Mouse (Mus musculus): Measurements from ENCODE around the gene 6030468B19Rik. TPM values are rescaled to one million over a fixed set of nuclear protein-coding genes. Genes with fewer than 3 reads are reported as not detected.
A peak's percentile ranks its signal among the peaks of the same experiment; 100 is the strongest.

The 6030468B19Rik gene
- polyA plus RNA-seq, 1 experiment = 7.6 TPM

- no peaks in the 10 kb centered on the region for H3K36me3 ChIP-seq (ENCODE audit: control insufficient read depth, insufficient read depth, low read length)
- TF ChIP-seq CTCF (IDR thresholded peaks at IDR 0.05; ENCODE audit: extremely low read depth, insufficient read depth, insufficient read length, insufficient replicate concordance) (no peak), POLR2A (IDR thresholded peaks at IDR 0.05; ENCODE audit: low read depth, low read length) (no peak)
- 61% methylated on average over 5 of the region's 5 CpGs for WGBS
- no peak overlapping the region for H3K4me3 ChIP-seq (ENCODE audit: extremely low read depth, insufficient read depth, insufficient read length)
- H3K4me1 ChIP-seq (ENCODE audit: control insufficient read depth, insufficient read depth, insufficient read length) = peaks cover 8% of the 10 kb centered on the region; the same call in 1 of the 2 replicates
- peak overlapping the region; percentile 11; the same call in 1 of the 2 replicates for H3K27ac ChIP-seq (ENCODE audit: insufficient read depth, low read length)
- DNase-seq (ENCODE audit: low read depth in 1 of 2, low spot score in 2 of 2) = no peak
- no peaks in the 10 kb centered on the region for H3K27me3 ChIP-seq (ENCODE audit: control insufficient read depth, insufficient read depth, low read length)
These were observed 49.2 kb downstream of the 6030468B19Rik start for GRCm38 (mm10) chr11:117846640-117847039.

- H3K27me3 ChIP-seq (ENCODE audit: control insufficient read depth, insufficient read depth, low read length) = no peaks in the 10 kb centered on the region
- H3K4me1 ChIP-seq (ENCODE audit: control insufficient read depth, insufficient read depth, insufficient read length) = peaks cover 8% of the 10 kb centered on the region; the same call in 1 of the 2 replicates
- no peak for TF ChIP-seq CTCF (IDR thresholded peaks at IDR 0.05; ENCODE audit: extremely low read depth, insufficient read depth, insufficient read length, insufficient replicate concordance)
- H3K36me3 ChIP-seq (ENCODE audit: control insufficient read depth, insufficient read depth, low read length) = peaks cover under 1% of the 10 kb centered on the region; the same call in 1 of the 2 replicates
- H3K4me3 ChIP-seq (ENCODE audit: extremely low read depth, insufficient read depth, insufficient read length) = peak overlapping the region; percentile 95
- no peak for DNase-seq (ENCODE audit: low read depth in 1 of 2, low spot score in 2 of 2)
- 73% methylated on average over 7 of the region's 7 CpGs for WGBS
- H3K27ac ChIP-seq (ENCODE audit: insufficient read depth, low read length) = peak overlapping the region; percentile 97
These were observed 50.2 kb downstream of the 6030468B19Rik start for GRCm38 (mm10) chr11:117847593-117848215.

- 4% methylated on average over 19 of the region's 19 CpGs for WGBS
- H3K36me3 ChIP-seq (ENCODE audit: control insufficient read depth, insufficient read depth, low read length) = peaks cover 1% of the 10 kb centered on the region; the same call in 1 of the 2 replicates
- no peaks in the 10 kb centered on the region for H3K27me3 ChIP-seq (ENCODE audit: control insufficient read depth, insufficient read depth, low read length)
- H3K4me3 ChIP-seq (ENCODE audit: extremely low read depth, insufficient read depth, insufficient read length) = peak overlapping the region; percentile 95
- DNase-seq (ENCODE audit: low read depth in 1 of 2, low spot score in 2 of 2) = peak in 1 of 2 experiments; percentile 63
- peaks cover 8% of the 10 kb centered on the region; the same call in 1 of the 2 replicates for H3K4me1 ChIP-seq (ENCODE audit: control insufficient read depth, insufficient read depth, insufficient read length)
- TF ChIP-seq CTCF (IDR thresholded peaks at IDR 0.05; ENCODE audit: extremely low read depth, insufficient read depth, insufficient read length, insufficient replicate concordance) = no peak
- no peak; the same call in 1 of the 2 replicates for TF ChIP-seq POLR2A (IDR thresholded peaks at IDR 0.05; ENCODE audit: low read depth, low read length)
- peak overlapping the region; percentile 97 for H3K27ac ChIP-seq (ENCODE audit: insufficient read depth, low read length)
These were observed 51.0 kb downstream of the 6030468B19Rik start for GRCm38 (mm10) chr11:117848271-117848984.

- Histone ChIP-seq H3K27me3 (ENCODE audit: control insufficient read depth, insufficient read depth, low read length) (no peaks in the 10 kb centered on the region), H3K4me3 (ENCODE audit: extremely low read depth, insufficient read depth, insufficient read length) (peak within 1 kb of the TSS; percentile 95), H3K4me1 (ENCODE audit: control insufficient read depth, insufficient read depth, insufficient read length) (peaks cover 8% of the 10 kb centered on the region; the same call in 1 of the 2 replicates), H3K27ac (ENCODE audit: insufficient read depth, low read length) (peak within 1 kb of the TSS; percentile 97), H3K36me3 (ENCODE audit: control insufficient read depth, insufficient read depth, low read length) (peaks cover 1% of the 10 kb centered on the region; the same call in 1 of the 2 replicates)
- peak; percentile 94 for TF ChIP-seq POLR2A (IDR thresholded peaks at IDR 0.05; ENCODE audit: low read depth, low read length)
- TF ChIP-seq CTCF (IDR thresholded peaks at IDR 0.05; ENCODE audit: extremely low read depth, insufficient read depth, insufficient read length, insufficient replicate concordance) = no peak
- DNase-seq (ENCODE audit: low read depth in 1 of 2, low spot score in 2 of 2) = peak; percentile 91 to 97
- WGBS = under 1% methylated on average over 51 of the region's 51 CpGs
These were observed 51.7 kb downstream of the 6030468B19Rik start, which contains the start of gene Birc5 for GRCm38 (mm10) chr11:117848985-117849671. Gene Birc5 (plus strand): TSS chr11:117849251.

- no peak overlapping the region for H3K27ac ChIP-seq (ENCODE audit: insufficient read depth, low read length)
- peaks cover 1% of the 10 kb centered on the region; the same call in 1 of the 2 replicates for H3K36me3 ChIP-seq (ENCODE audit: control insufficient read depth, insufficient read depth, low read length)
- WGBS = 91% methylated on average over 3 of the region's 3 CpGs
These were observed 55.4 kb downstream of the 6030468B19Rik start for GRCm38 (mm10) chr11:117852875-117853274.

GRCm38 (mm10) chr11:117854241-117854640 lies 56.8 kb downstream of the 6030468B19Rik start:
- 94% methylated on average over 9 of the region's 9 CpGs for WGBS

More at GRCm38 (mm10) chr11:117852875-117853274, 55.4 kb downstream of the 6030468B19Rik start:
- TF ChIP-seq POLR2A (IDR thresholded peaks at IDR 0.05; ENCODE audit: low read depth, low read length) = no peak
- Histone ChIP-seq H3K4me3 (ENCODE audit: extremely low read depth, insufficient read depth, insufficient read length) (no peak overlapping the region), H3K4me1 (ENCODE audit: control insufficient read depth, insufficient read depth, insufficient read length) (peaks cover 4% of the 10 kb centered on the region; the same call in 1 of the 2 replicates), H3K27me3 (ENCODE audit: control insufficient read depth, insufficient read depth, low read length) (no peaks in the 10 kb centered on the region)
- DNase-seq (ENCODE audit: low read depth in 1 of 2, low spot score in 2 of 2) = no peak

More at GRCm38 (mm10) chr11:117854241-117854640, 56.8 kb downstream of the 6030468B19Rik start:
- DNase-seq (ENCODE audit: low read depth in 1 of 2, low spot score in 2 of 2) = no peak
- TF ChIP-seq POLR2A (IDR thresholded peaks at IDR 0.05; ENCODE audit: low read depth, low read length) = no peak
- TF ChIP-seq CTCF (IDR thresholded peaks at IDR 0.05; ENCODE audit: extremely low read depth, insufficient read depth, insufficient read length, insufficient replicate concordance) = no peak
- Histone ChIP-seq H3K4me1 (ENCODE audit: control insufficient read depth, insufficient read depth, insufficient read length) (no peaks in the 10 kb centered on the region; the same call in 1 of the 2 replicates), H3K27me3 (ENCODE audit: control insufficient read depth, insufficient read depth, low read length) (no peaks in the 10 kb centered on the region), H3K4me3 (ENCODE audit: extremely low read depth, insufficient read depth, insufficient read length) (no peak overlapping the region), H3K27ac (ENCODE audit: insufficient read depth, low read length) (no peak overlapping the region), H3K36me3 (ENCODE audit: control insufficient read depth, insufficient read depth, low read length) (peaks cover 1% of the 10 kb centered on the region; the same call in 1 of the 2 replicates)

Measured in spleen, adult 2 months (tissue).